Mouse (Mus musculus): Measurements from ENCODE around the gene Col8a2. TPM values are rescaled to one million over a fixed set of nuclear protein-coding genes. Genes with fewer than 3 reads are reported as not detected.

The Col8a2 gene
- total RNA-seq, 2 experiments from 2014 or later: 0.92 to 1.0 TPM

DNA sequence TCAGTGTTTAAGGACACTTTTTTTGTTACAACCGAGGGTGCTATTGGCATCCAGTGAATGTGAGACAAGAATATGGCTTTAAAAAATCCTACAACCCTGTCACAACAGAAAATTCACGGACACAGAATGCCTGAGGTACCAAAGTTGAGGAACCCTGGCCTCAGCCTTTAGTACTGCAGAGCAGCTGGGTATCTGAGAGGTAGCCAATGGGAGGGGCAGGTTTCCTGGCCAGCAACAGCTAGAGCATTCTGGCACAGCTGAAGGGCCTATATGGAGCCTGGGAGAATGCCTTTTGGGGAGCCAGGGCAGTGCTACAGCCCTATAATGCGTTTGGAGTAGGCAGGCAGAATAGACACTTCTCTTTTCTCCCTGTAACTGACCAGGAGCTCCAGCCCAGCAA lies 27.5 kb upstream of the Col8a2 start:
- intact Hi-C loops (cut with DNase I): no loop called here

DNA sequence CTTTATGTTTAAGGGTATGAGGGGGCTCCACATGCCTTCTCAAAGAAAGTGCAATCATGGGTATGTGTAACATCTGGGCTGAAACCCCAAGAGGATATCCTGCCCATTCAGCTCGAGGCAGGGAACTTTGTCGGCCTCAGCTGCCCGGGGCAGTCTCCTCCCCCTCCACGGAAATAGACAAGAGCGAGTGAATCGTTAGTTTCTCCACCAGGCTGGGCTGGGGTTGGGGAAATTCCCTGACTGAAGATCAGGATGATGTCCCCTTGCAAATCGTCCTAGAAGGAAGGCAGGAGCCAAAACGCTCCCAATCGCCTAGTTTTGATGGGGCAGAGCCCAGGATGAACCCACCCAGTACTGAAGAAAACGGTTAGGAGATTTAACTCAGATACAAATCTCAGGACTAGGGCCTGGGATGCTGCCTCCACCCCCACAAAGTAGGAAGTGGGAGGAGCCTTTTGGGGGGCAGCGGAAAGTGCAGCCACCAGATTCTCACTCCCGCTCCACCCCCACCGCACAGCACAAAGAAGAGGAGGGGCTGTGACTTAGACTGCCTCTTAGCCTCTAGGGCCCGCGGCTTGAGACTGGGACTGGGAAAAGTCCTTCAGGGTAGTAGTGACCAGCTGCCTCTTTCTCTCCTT lies 27.0 kb upstream of the Col8a2 start:
- peak in 1 of 2 experiments; percentile 92 for DNase-seq (ENCODE audit: extremely low spot score in 1 of 2, low spot score in 2 of 2)
- intact Hi-C loops (cut with DNase I): loop anchor here (2.0 to 10.0 kb wide), 3 partner anchors 33 to 175 kb away; no protein-coding TSS in a partner anchor

More for the DNA sequence above, 27.5 kb upstream of the Col8a2 start:
- DNase-seq (ENCODE audit: extremely low spot score in 1 of 2, low spot score in 2 of 2): peak in 1 of 2 experiments; percentile 41

DNA sequence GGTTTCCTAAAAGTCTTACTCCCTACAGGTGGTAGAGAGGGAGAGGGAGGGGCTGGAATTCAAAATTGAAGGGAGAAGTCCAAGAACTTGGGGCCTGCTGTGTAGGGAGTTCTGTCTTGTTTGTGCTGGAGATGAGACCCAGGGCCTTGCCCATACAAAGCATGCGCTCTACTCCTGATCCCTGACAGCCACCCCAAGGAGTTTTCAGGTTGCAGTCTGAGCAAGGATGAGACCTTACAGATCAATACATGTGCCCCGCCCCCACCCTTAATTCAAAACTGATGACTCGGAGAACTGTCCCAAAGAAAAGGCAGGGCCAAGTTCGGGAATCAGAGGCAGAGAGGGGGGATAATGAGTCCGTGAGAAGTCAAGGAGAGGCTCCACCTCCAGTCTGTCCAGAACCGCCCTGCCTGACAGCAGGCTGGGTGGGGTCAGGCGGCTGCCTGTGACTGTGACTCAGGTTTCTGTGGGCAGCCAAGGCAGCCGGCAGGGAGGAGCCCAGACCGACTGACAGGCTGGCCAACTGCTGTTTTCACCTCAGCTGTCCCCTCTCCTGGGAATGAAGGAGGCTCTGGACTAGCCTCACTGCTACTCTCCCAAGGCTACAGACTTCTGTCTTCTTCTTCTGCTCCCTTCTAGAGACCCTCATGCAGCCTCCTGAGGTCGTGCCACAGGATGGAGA lies 25.9 kb upstream of the Col8a2 start:
- peak in 1 of 2 experiments; percentile 89 for DNase-seq (ENCODE audit: extremely low spot score in 1 of 2, low spot score in 2 of 2)
- intact Hi-C loops (cut with DNase I): loop anchor here (2.0 to 10.0 kb wide), 3 partner anchors 34 to 176 kb away; no protein-coding TSS in a partner anchor

DNA sequence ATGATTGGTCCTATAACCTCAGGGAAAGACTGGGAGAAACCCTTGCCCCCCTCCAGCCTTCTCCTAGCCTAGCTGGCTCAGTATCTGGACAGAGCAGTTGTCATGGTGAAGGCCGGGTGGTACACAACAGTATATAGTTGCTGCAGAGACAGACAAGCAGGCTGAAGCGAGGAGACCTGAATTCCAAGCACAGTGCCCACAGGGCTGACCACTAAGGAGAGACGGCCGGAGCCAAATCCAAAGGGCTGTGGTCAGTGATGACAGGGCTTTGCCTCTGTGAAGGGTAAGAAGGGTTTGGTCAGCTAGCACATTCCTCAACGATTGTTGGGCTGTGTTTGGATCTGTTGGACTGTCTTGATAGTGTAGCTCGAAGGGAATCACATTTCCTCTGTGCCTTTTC lies 25.3 kb upstream of the Col8a2 start:
- no peak for DNase-seq (ENCODE audit: extremely low spot score in 1 of 2, low spot score in 2 of 2)
- intact Hi-C loops (cut with DNase I): loop anchor here (2.0 to 10.0 kb wide), 3 partner anchors 34 to 176 kb away; no protein-coding TSS in a partner anchor

DNA sequence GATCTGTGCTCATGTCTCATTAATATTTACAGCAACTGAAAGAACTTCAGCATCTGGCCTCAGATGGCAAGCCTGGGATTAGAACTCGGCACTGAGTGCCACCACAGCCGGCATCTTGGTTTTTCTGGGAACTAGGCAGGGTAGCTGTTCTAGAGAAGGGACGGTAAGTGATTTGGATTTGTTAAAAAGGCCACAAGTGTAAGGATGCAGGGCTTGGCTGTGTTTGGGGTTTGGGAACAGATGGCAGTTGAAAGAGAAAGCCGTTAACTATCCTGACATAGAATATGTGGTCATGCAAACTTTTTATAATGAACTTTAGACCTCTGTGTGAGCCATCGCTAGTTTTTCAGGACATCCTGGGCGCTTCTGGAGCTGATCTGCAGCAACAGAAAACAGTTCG lies 24.9 kb upstream of the Col8a2 start:
- no peak for DNase-seq (ENCODE audit: extremely low spot score in 1 of 2, low spot score in 2 of 2)
- intact Hi-C loops (cut with DNase I): loop anchor here (2.0 to 10.0 kb wide), 3 partner anchors 35 to 177 kb away; no protein-coding TSS in a partner anchor

DNA sequence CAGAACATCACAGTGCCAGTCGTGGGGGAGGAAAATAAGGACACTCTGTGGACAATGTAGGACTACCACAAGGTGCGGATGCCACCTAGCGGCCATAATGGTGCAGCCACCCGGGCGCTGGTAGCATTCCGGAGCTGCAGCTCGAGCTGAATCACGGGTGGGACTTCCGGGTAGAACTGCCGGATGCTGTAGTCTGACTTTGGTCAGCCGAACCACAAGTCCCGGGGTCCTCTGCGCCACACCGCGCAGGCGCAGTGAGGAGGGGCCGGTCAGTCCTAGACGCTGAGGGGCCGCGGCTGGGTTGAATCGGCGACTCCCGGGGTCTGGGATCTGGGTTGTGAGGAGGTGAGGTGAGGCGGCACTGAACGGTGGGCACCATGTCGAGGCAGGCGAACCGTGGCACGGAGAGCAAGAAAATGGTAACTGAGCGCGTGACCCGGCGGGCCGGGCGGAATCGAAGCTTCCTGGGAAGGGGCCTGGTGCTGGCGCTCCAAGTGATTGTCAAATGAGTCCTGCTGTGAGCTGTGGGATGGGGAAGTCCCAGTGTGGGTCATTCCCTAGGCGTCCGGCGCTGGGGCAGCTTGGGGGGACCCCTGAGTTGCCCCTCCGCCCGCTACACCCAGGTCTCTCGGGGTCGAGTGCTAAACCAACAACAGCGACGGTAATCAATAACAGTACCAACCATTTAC lies 24.3 kb upstream of the Col8a2 start, which contains the start of gene Trappc3:
Gene Trappc3 (plus strand): TSS at position 207 of the 689 bp plus-strand sequence.
- intact Hi-C loops (cut with DNase I): loop anchor here (5.0 to 10.0 kb wide), 2 partner anchors 80 to 177 kb away; no protein-coding TSS in a partner anchor
- DNase-seq (ENCODE audit: extremely low spot score in 1 of 2, low spot score in 2 of 2): peak; percentile 99 to 100

DNA sequence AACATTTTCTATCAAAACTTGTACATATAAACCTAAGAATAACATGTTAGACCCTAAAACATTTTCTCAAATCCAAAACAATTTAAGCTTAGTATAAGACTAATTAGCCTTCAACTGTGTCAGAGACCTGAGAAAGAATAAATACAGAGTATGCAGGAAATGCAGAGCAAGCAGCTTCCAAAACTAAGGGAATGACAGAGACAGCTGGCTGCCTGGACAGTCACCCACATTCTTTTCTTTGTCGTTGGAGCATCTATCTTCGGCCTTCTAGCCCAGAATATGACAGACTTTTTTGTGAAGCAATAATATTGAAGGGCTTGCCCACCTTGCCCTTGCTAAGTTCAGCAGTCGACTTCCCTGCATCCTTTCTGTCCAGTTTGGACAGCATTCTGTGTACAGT lies 17.3 kb upstream of the Col8a2 start:
- intact Hi-C loops (cut with DNase I): loop anchor here (10.0 kb wide), 1 partner anchor 184 kb away; no protein-coding TSS in a partner anchor
- no peak for DNase-seq (ENCODE audit: extremely low spot score in 1 of 2, low spot score in 2 of 2)

DNA sequence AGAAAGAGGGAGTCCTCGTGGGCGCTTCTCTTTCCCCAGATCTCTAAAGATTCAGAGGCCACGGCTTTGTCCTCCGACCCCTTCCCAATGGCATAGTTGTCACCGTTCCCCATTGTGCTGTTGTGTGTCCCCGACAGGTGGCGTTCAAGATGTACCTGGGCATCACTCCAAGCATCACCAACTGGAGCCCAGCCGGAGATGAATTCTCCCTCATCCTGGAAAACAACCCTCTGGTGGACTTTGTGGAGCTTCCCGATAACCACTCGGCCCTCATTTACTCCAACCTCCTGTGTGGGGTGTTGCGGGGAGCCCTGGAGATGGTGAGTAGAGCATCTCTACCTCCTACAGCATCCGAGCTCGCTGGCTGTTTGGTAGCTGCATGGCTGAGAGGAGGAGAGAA lies 12.8 kb upstream of the Col8a2 start:
- DNase-seq (ENCODE audit: extremely low spot score in 1 of 2, low spot score in 2 of 2): no peak
- intact Hi-C loops (cut with DNase I): no loop called here

DNA sequence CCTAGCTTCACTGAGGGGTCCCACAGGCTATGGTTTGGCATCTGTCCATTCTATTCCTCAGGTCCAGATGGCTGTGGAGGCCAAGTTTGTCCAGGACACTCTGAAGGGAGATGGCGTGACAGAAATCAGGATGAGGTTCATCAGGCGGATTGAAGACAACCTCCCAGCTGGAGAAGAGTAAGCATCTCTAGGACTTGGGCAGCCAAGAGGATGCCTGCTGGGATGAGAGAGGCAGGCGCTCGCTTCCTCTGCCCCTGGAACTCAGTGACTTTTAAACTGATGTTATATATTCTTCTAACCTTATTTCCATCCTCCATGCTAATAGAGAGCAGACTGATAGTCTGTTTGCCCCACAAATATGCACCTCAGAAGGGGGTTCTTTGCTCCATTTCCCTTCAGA lies 11.5 kb upstream of the Col8a2 start:
- DNase-seq (ENCODE audit: extremely low spot score in 1 of 2, low spot score in 2 of 2): no peak
- intact Hi-C loops (cut with DNase I): loop anchor here (5.0 kb wide), 1 partner anchor 37 kb away; no protein-coding TSS in a partner anchor

DNA sequence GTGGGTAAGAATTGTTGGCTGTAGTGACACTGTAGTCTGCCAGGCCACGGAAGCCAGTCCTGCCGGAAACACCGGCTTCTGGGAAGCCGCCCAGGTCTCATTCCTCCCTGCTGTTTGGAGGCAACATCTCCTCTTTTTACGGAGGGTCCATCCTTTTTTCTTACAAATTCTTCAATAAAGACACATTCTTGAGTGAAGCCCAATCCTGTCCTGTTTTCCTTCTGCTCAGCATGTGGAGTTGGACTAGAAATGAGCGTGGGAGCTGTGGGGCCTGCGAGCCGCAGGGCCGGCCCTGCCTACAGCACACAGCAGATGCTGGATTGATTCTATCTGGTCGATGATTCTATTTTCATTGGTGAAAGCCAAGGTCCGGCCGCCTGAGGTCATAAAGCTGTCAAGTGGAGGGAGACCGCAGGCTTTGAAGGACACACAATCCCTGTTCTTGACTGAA lies 10.9 kb upstream of the Col8a2 start:
- intact Hi-C loops (cut with DNase I): loop anchor here (5.0 kb wide), 1 partner anchor 37 kb away; no protein-coding TSS in a partner anchor

DNA sequence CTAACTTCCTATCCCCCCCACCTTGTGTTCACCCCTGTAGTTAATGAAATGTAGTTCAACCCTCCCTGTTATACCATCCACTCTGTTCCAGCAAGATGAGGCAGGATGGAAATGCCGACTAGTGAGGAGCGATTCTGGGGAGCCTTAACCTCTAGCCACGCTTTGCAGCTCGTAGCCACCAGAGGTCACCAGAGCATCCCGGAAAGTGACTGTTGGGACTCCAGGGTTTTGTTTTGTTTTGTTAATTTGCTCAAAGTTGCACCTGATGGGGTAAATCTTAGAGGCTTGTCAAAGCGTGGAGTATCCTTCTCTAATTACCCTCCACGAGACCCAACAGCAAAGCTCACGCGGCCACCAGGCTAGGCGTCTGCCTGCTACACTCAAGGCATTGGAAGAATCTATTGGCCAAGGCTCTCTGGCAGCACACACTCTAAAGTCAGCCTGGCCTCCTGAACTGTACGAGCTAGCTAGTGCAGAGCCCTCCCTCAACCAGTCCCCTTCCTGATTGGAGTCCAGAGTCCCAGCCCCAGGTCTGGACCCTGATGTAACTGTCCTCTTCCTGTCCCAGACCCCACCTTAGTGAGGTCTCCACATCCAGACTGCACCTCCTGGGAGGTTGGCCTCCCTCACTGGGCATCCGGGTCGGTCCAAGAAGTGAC lies 8.6 kb upstream of the Col8a2 start:
- peak in 1 of 2 experiments; percentile 56 for DNase-seq (ENCODE audit: extremely low spot score in 1 of 2, low spot score in 2 of 2)
- intact Hi-C loops (cut with DNase I): loop anchor here (5.0 kb wide), 1 partner anchor 34 kb away; no protein-coding TSS in a partner anchor

More for the DNA sequence above, 10.9 kb upstream of the Col8a2 start:
- peak in 1 of 2 experiments; percentile 52 for DNase-seq (ENCODE audit: extremely low spot score in 1 of 2, low spot score in 2 of 2)

DNA sequence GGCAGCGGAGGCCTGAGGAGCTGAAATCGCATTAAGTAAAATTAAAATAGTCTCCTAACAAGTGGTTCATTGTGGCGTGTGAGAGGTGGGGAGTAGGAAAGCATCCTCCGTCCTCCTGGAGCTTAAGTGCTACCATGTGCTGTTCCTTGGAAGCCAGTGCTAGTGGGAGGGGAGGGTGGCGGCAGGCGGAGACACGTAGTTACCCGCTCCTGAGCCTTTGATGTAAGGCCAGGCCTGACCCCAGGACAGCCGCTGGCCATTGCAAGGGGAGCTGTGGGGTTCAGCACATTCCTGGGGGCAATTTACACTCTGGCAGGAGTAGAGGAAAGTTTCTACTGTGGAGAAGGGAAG lies 8.1 kb upstream of the Col8a2 start:
- intact Hi-C loops (cut with DNase I): loop anchor here (5.0 kb wide), 1 partner anchor 34 kb away; no protein-coding TSS in a partner anchor
- no peak for DNase-seq (ENCODE audit: extremely low spot score in 1 of 2, low spot score in 2 of 2)

DNA sequence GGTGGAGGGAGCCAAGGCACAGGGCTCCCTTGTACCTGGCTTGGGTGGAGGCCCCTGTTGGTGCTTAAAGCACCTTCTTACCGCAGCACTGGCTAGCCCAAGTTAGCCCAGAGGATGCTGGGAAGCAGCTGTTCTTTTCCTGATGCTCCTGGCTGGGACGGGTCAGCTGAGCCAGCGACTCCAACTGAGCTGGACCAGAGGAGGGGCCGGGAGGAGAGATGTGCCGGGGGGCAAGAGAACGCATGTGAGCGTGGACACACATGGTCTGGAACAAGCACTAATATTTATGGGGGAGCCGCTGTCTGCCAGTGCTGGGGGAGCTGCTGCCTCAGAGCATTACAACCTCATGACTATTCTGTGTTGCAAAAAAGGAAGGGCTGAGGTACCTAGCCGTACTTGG lies 7.6 kb upstream of the Col8a2 start:
- DNase-seq (ENCODE audit: extremely low spot score in 1 of 2, low spot score in 2 of 2): no peak
- intact Hi-C loops (cut with DNase I): loop anchor here (5.0 kb wide), 1 partner anchor 33 kb away; no protein-coding TSS in a partner anchor

DNA sequence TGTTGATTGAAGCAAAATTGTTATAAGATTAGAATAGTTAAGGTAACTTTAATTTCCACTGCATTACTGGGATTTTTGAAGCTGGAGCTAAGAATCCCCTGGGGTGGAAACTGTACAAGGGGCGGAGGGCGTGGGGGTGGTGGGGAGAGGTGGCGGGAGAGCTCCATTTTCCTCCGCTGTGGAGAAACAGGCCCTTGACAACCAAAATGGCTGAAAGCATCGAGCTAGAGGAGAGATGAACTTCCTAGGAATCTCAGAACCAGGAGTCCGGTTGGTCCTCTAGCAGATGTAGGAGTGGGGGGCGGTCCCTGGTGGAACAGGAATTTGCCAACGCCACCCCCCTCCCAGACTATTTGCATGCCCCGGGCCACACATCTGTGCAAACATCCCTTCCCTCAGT lies 4.9 kb upstream of the Col8a2 start:
- no peak for DNase-seq (ENCODE audit: extremely low spot score in 1 of 2, low spot score in 2 of 2)
- intact Hi-C loops (cut with DNase I): no loop called here

DNA sequence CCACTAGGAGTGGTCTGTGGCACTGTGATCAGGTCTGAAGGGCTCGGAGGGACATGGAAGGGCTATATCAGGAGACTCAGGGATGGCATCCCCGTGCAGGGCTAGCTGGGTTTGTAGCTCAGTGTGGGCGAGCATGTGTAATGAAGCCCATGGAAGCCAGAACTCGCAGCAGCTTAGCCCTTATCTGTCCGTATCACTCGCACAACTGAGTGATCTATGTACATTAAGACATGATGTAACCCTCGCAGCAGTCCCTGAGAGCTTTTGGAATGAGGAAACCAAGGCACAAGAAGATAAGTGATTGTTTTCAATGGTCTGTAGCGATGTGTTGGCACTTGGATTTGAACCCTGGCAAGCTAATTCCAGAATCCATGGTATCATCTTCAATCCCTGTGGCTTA lies 3.0 kb upstream of the Col8a2 start:
- intact Hi-C loops (cut with DNase I): no loop called here
- DNase-seq (ENCODE audit: extremely low spot score in 1 of 2, low spot score in 2 of 2): no peak

DNA sequence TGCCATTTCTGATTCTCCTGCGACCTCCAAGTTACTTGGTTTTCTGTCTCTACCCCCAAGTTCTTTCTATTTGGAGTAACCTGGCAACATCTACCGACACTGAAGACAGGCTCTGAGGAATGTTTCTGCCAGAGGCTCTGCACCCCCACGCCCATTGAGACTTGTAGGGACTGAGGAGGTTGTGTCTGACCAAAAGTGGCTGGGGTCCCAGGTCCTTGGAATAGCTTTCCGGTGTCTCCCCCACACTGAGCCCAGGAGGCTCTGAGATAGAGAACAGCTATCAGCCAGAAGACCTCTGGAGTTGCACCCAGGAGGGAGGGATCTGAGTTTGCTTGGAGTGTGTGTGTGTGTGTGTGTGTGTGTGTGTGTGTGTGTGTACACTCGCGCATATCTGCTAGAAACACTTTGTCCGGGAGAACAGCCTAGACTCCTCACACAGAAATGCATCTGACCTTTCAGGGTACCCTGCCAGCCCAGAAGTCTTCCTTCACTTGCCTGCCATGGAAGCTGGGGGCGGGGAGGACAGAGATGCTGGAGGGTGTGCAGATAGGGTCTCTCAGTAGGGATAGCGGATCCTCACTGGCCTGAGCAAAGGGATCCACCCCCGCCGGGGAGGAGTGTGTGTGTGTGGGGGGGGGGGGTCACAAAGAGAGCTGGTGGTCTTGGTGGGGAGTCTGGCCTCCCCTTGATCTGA lies 856 bp downstream of the Col8a2 start:
- DNase-seq (ENCODE audit: extremely low spot score in 1 of 2, low spot score in 2 of 2): no peak
- intact Hi-C loops (cut with DNase I): no loop called here

DNA sequence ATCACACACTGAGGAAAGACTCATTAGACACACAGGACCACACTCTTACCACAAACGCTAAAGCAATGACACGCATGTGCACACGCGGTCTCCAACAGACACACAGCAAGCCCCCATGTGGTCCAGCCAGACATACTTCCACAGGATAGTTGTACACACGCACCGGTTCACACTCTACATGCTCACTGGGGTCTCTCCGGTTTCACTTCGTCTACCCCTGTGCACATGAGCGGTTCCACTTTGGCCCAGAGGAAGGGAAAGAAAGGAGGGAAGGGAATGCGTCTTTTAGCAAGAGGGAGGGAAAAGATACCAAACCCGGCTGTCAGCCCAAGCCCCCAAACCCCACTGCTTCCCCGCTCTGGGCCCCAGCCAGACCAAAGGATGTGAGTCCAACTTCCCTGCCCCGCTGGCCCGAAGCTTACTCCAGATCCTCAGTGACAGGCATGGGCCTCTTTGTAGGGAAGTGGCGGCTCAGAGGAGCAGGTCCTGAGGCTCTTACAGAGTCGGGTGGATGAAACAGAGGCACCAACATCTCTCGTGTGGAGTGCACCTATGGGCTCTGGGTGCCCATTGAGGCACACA lies 1.6 kb downstream of the Col8a2 start:
- no peak for DNase-seq (ENCODE audit: extremely low spot score in 1 of 2, low spot score in 2 of 2)
- intact Hi-C loops (cut with DNase I): no loop called here

DNA sequence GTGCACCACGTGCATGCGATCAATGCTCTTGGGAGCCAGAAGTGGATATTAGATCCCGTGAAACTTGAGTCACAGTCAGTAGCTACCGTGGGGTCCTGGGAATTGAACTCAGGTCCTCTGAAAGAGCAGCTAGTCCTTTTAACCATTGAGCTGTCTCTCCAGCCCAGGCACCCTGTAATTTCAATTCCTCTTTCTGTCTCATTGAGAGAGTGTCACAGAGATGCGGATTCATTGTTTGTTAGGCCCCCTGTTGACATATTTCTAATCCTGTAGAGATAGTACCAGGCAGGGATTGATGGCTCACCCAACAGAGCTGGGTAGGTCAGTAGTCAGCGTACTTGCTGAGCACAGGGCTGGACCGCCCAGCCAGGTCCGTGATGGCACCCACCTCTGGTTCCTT lies 3.7 kb downstream of the Col8a2 start:
- no peak for DNase-seq (ENCODE audit: extremely low spot score in 1 of 2, low spot score in 2 of 2)
- intact Hi-C loops (cut with DNase I): no loop called here
